Comparison of ENCODE assay signal across 8 mouse cellular contexts in the genomic region with DNA sequence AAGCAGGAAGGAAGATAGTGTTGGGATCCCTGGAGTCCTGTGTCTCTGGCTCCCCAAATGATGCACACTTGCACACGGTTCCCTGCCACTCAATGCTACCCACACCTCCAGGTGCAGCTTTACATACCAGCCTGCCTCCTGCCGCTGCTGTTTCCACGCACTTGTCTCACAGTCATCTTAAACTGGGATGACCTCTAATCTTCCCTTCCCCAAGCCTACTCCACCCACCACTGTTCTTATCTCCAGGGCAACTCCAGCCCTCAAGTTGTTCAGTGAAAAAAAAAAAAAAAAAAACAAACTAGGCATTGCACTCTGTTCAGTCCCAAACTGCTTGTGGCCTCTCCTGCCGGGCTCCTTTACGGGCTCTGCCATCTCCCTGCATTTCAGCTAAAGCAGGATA. TPM values are rescaled to one million over a fixed set of nuclear protein-coding genes. Genes with fewer than 3 reads are reported as not detected.
DNase-seq lines count a peak whose midpoint lies in the region; ATAC-seq lines count a peak whose summit lies in the region.

Gene Tmem131 (minus strand): TSS at position 14 of the 400 bp plus-strand sequence.

- no peak within 1 kb of the TSS for H3K27ac ChIP-seq in neural tube, embryonic 12.5 days

- H3K9ac ChIP-seq in neural tube, embryonic 12.5 days: no peak within 1 kb of the TSS

- ATAC-seq in neural tube, embryonic 12.5 days (ENCODE audit: low FRiP score, low read depth): no peak

- intact Hi-C loops in gastrocnemius, postnatal 36 days (cut with DNase I): loop anchor here (5.0 kb wide), 1 partner anchor 59 kb away; no protein-coding TSS in a partner anchor
- intact Hi-C loops in left cerebral cortex, postnatal 36 days (cut with DNase I): no loop called here

- DNase-seq in left cerebral cortex, adult 18-20 months (ENCODE audit: low spot score in 2 of 2): no peak
- DNase-seq in left cerebral cortex, adult 9 months (ENCODE audit: low spot score in 2 of 2): no peak
- DNase-seq in adrenal gland, postnatal 4 days (ENCODE audit: low spot score in 2 of 2): no peak
- no peak for DNase-seq in gastrocnemius, postnatal 36 days
- DNase-seq in left cerebral cortex, postnatal 36 days (ENCODE audit: low spot score in 2 of 2): no peak
- no peak for DNase-seq in ovary, adult 18-20 months (ENCODE audit: low spot score)
- no peak for DNase-seq in urinary bladder, adult 18-20 months (ENCODE audit: low spot score in 2 of 2)

- no peaks in the 10 kb centered on the region for H3K27me3 ChIP-seq in neural tube, embryonic 12.5 days (replicated peaks)

- H3K4me1 ChIP-seq in neural tube, embryonic 12.5 days: 0 out of 2 replicates have a peak, but pooled peaks cover 5% of the 10 kb centered on the region

- 69% methylated on average over 5 of the region's 5 CpGs for WGBS in neural tube, embryonic 12.5 days

- H3K4me2 ChIP-seq in neural tube, embryonic 12.5 days (replicated peaks): no peak within 1 kb of the TSS

- no peaks in the 10 kb centered on the region for H3K9me3 ChIP-seq in neural tube, embryonic 12.5 days

- no peak within 1 kb of the TSS for H3K4me3 ChIP-seq in neural tube, embryonic 12.5 days

- H3K36me3 ChIP-seq in neural tube, embryonic 12.5 days: no peaks in the 10 kb centered on the region

RNA-seq across cellular contexts. Expression of gene Tmem131, which starts in this region (rescaled TPM):
- 10 to 100 TPM; 51.7 to 55.0 TPM for total RNA-seq in left cerebral cortex, adult 18-20 months (2021)
- 10 to 100 TPM; 48.9 to 52.5 TPM for total RNA-seq in adrenal gland, postnatal 4 days (2021)
- 10 to 100 TPM; 21.0 to 23.7 TPM for total RNA-seq in gastrocnemius, postnatal 36 days (2021)
- total RNA-seq in left cerebral cortex, postnatal 36 days (2021): 10 to 100 TPM; 49.7 to 65.2 TPM
- 16.2 and 18.3 TPM in 2 replicates for polyA plus RNA-seq in neural tube, embryonic 12.5 days (2016; fragmentation: Nextera tagmentation; extraction: Ambion mirVana)
